Mouse (Mus musculus) midbrain, postnatal 0 days (tissue): ENCODE data around the gene Psors1c2. TPM values are rescaled to one million over a fixed set of nuclear protein-coding genes. Genes with fewer than 3 reads are reported as not detected.
A peak's percentile ranks its signal among the peaks of the same experiment; 100 is the strongest.

Experiments used
- ATAC-seq: fragments of 200-750 bp; cut with Nextera tagmentation; 2 replicates; pipeline ENCODE4 v1.8.0; 2017; ENCODE audit warnings: moderate number of reproducible peaks, mild to moderate bottlenecking, moderate TSS enrichment, moderate library complexity; ENCODE audit not compliant: low FRiP score
- DNase-seq: peaks from one replicate; pipeline ENCODE4 v3.0.0-alpha.2; 2015; ENCODE audit warnings: low spot score
- H3K27ac ChIP-seq: fragments of 300-500 bp; sonication (generic); 2 replicates; pipeline ENCODE4 v1.5.1; 2014; ENCODE audit warnings: low read depth, mild to moderate bottlenecking, low read length, mixed read lengths
- H3K27me3 ChIP-seq: fragments of 300-500 bp; sonication (generic); 2 replicates; pipeline ENCODE4 v1.6.1; 2014; ENCODE audit warnings: low read length, control low read depth, mixed read lengths; ENCODE audit not compliant: insufficient read depth
- H3K36me3 ChIP-seq: fragments of 300-500 bp; sonication (generic); 2 replicates; pipeline ENCODE4 v1.6.1; 2014; ENCODE audit warnings: low read length, control low read depth, mixed read lengths; ENCODE audit not compliant: insufficient read depth
- H3K4me1 ChIP-seq: fragments of 300-500 bp; sonication (generic); 2 replicates; pipeline ENCODE4 v1.6.1; 2014; ENCODE audit warnings: mild to moderate bottlenecking, control low read depth, antibody characterized with exemption, low read length, mixed read lengths; ENCODE audit not compliant: insufficient read depth
- H3K4me2 ChIP-seq: fragments of 300-500 bp; sonication (generic); 2 replicates; pipeline ENCODE4 v1.6.1; 2014; ENCODE audit warnings: low read depth, mild to moderate bottlenecking, low read length, mixed read lengths; ENCODE audit not compliant: poor library complexity, severe bottlenecking
- H3K4me3 ChIP-seq: fragments of 300-500 bp; sonication (generic); 2 replicates; pipeline ENCODE4 v1.5.1; 2014; ENCODE audit warnings: low read depth, mild to moderate bottlenecking, low read length, moderate library complexity
- H3K9ac ChIP-seq: fragments of 300-500 bp; sonication (generic); replicated peaks from 2 replicates; pipeline ENCODE4 v1.6.1; 2014; ENCODE audit warnings: mild to moderate bottlenecking, low read length, moderate library complexity, mixed read lengths; ENCODE audit not compliant: poor library complexity, severe bottlenecking
- H3K9me3 ChIP-seq: fragments of 300-500 bp; sonication (generic); 2 replicates; pipeline ENCODE4 v1.6.1; 2016; ENCODE audit warnings: low read length, control low read depth
- CTCF ChIP-seq: IDR thresholded peaks from 2 replicates; pipeline ENCODE4 v1.5.1; 2016; ENCODE audit warnings: antibody characterized with exemption, mild to moderate bottlenecking
- whole genome bisulfite sequencing: fragments of 180-500 bp; shearing (Covaris S2); extraction: QIAGEN DNeasy Blood & Tissue Kit; methylation state at CpG from one replicate; pipeline ENCODE4 v1.1.7; 2014; 5-methylcytosine and 5-hydroxymethylcytosine counted together
- polyA plus RNA-seq: library from polyadenylated mRNA; unstranded; fragments of >200 nt; fragmentation: Nextera tagmentation; extraction: Ambion mirVana; gene quantifications from 2 replicates; pipeline ENCODE4 v1.2.1, GENCODE M21; 2015
- total RNA-seq: library from RNA; depleted of rRNA; stranded (reverse); fragments of >200 nt; gene quantifications from 2 replicates; pipeline ENCODE4 v1.2.3, GENCODE M21; 2014

Gene Psors1c2
- total and polyA plus RNA-seq, 2 experiments from 2014 or later, result 0.43 TPM; not detected in 1

GRCm38 (mm10) chr17:35556186-35556765, 23.3 kb downstream of the Psors1c2 start:
- DNase-seq, result no peak
- Histone ChIP-seq H3K9ac (no peak overlapping the region), H3K4me1 (no peaks in the 10 kb centered on the region), H3K27me3 (no peaks in the 10 kb centered on the region), H3K27ac (no peak overlapping the region), H3K36me3 (no peaks in the 10 kb centered on the region), H3K4me3 (no peak overlapping the region), H3K9me3 (no peaks in the 10 kb centered on the region), H3K4me2 (no peak overlapping the region)
- no peak for TF ChIP-seq CTCF
- no peak for ATAC-seq
- 88% methylated on average over 13 of the region's 13 CpGs for WGBS

GRCm38 (mm10) chr17:35556812-35557211, 23.8 kb downstream of the Psors1c2 start:
- H3K4me2 ChIP-seq, result no peak overlapping the region
- H3K27ac ChIP-seq, result no peak overlapping the region
- H3K9me3 ChIP-seq, result no peaks in the 10 kb centered on the region
- ATAC-seq (no peak), DNase-seq (peak; percentile 75)
- WGBS, result 24% methylated on average over 5 of the region's 5 CpGs
- no peaks in the 10 kb centered on the region for H3K4me1 ChIP-seq
- peak; percentile 83 for TF ChIP-seq CTCF
- H3K4me3 ChIP-seq, result no peak overlapping the region
- H3K27me3 ChIP-seq, result no peaks in the 10 kb centered on the region
- no peaks in the 10 kb centered on the region for H3K36me3 ChIP-seq
- no peak overlapping the region for H3K9ac ChIP-seq

GRCm38 (mm10) chr17:35557351-35557750, 24.4 kb downstream of the Psors1c2 start:
- Histone ChIP-seq H3K36me3 (no peaks in the 10 kb centered on the region), H3K27ac (no peak overlapping the region), H3K4me3 (no peak overlapping the region), H3K4me2 (no peak overlapping the region), H3K4me1 (no peaks in the 10 kb centered on the region), H3K27me3 (no peaks in the 10 kb centered on the region), H3K9me3 (no peaks in the 10 kb centered on the region), H3K9ac (no peak overlapping the region)
- ATAC-seq, result no peak
- 84% methylated on average over 9 of the region's 9 CpGs for WGBS
- TF ChIP-seq CTCF, result no peak
- no peak for DNase-seq

GRCm38 (mm10) chr17:35558216-35558615, 25.2 kb downstream of the Psors1c2 start:
- ATAC-seq (no peak), DNase-seq (no peak)
- Histone ChIP-seq H3K4me3 (no peak overlapping the region), H3K4me2 (no peak overlapping the region), H3K27ac (no peak overlapping the region), H3K9me3 (no peaks in the 10 kb centered on the region), H3K36me3 (no peaks in the 10 kb centered on the region), H3K4me1 (no peaks in the 10 kb centered on the region), H3K27me3 (no peaks in the 10 kb centered on the region), H3K9ac (no peak overlapping the region)
- 66% methylated on average over 8 of the region's 8 CpGs for WGBS
- TF ChIP-seq CTCF, result no peak

- TF ChIP-seq CTCF, result no peak
- Histone ChIP-seq H3K9ac (no peak within 1 kb of the TSS), H3K4me3 (no peak within 1 kb of the TSS), H3K36me3 (no peaks in the 10 kb centered on the region), H3K27ac (no peak within 1 kb of the TSS), H3K4me2 (no peak within 1 kb of the TSS), H3K27me3 (peaks cover 7% of the 10 kb centered on the region; the same call in 1 of the 2 replicates), H3K9me3 (no peaks in the 10 kb centered on the region), H3K4me1 (peaks cover 3% of the 10 kb centered on the region; the same call in 1 of the 2 replicates)
- no peak for DNase-seq
- no peak for ATAC-seq
- 53% methylated on average over 3 of the region's 3 CpGs for WGBS
Measured at GRCm38 (mm10) chr17:35567150-35567549, 34.1 kb downstream of the Psors1c2 start, which contains the start of gene 2300002M23Rik. 2300002M23Rik (plus strand) TSS chr17:35567450.

- 27% methylated on average over 9 of the region's 9 CpGs for WGBS
Measured at GRCm38 (mm10) chr17:35567767-35568166, 34.8 kb downstream of the Psors1c2 start.

More at GRCm38 (mm10) chr17:35567767-35568166, 34.8 kb downstream of the Psors1c2 start:
- peaks cover 3% of the 10 kb centered on the region; the same call in 1 of the 2 replicates for H3K4me1 ChIP-seq
- no peak overlapping the region for H3K4me3 ChIP-seq
- DNase-seq (no peak), ATAC-seq (no peak)
- no peaks in the 10 kb centered on the region for H3K36me3 ChIP-seq
- peak; percentile 13; the same call in 1 of the 2 replicates for TF ChIP-seq CTCF
- peaks cover 7% of the 10 kb centered on the region; the same call in 1 of the 2 replicates for H3K27me3 ChIP-seq
- H3K4me2 ChIP-seq, result no peak overlapping the region
- H3K27ac ChIP-seq, result no peak overlapping the region
- no peak overlapping the region for H3K9ac ChIP-seq
- H3K9me3 ChIP-seq, result no peaks in the 10 kb centered on the region
